Mouse (Mus musculus) heart, postnatal 0 days (tissue): ENCODE results near the gene Kat5.

Source experiments
- CTCF ChIP-seq: IDR thresholded peaks from 2 replicates; pipeline ENCODE4 v1.5.1; 2016; ENCODE audit warnings: antibody characterized with exemption, control low read depth, low read depth
- EP300 ChIP-seq: IDR thresholded peaks from 2 replicates; pipeline ENCODE4 v1.6.1; 2016; ENCODE audit warnings: antibody characterized with exemption, low read depth

- TF ChIP-seq CTCF (no peak), EP300 (no peak)
Observed at GRCm38 (mm10) chr19:5653969-5654719, 44.1 kb upstream of the Kat5 start.
